Mouse (Mus musculus): ENCODE results near the gene Spon1.

DNA sequence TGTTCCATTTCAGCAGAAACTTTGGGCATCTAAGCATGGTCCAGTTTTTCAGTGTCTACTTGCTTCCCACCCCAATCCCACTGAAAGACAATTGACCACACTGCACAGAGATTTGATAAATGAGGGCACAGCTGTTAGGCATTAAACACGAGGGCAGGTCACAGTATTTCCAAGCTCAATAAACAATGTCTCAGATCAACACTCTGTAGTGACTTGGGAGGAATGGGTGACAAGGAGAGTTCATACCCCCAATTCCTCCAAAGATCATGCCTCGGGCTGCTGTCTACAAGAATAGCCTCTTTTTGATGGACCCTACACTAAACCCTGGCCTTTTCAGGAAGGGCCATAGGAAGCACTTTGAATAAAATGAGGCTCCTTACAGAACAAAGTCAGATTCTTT is 36.9 kb upstream of the Spon1 start:
- TF ChIP-seq CTCF (IDR thresholded peaks at IDR 0.05; ENCODE audit: low read depth) (no peak), EP300 (IDR thresholded peaks at IDR 0.05; ENCODE audit: low read depth) (no peak)
